Mouse (Mus musculus): Measurements from ENCODE around the gene Bphl. TPM values are rescaled to one million over a fixed set of nuclear protein-coding genes. Genes with fewer than 3 reads are reported as not detected.
"Not testable (repeated sequence)": the region's sequence is repeated elsewhere in the genome, so short reads cannot be mapped to it uniquely, and the experiment has no call there.

Gene Bphl
- polyA plus RNA-seq, 1 experiment = 70.8 TPM

GRCm38 (mm10) chr13:34081926-34082325, 44.5 kb downstream of the Bphl start:
- no peak for DNase-seq
- H3K4me1 ChIP-seq (ENCODE audit: control insufficient read depth, insufficient read depth, low read length) = peaks cover 2% of the 10 kb centered on the region
- H3K27me3 ChIP-seq (ENCODE audit: control insufficient read depth, insufficient read depth, low read length) = no peaks in the 10 kb centered on the region
- no peak for TF ChIP-seq CTCF (IDR thresholded peaks at IDR 0.05; ENCODE audit: borderline replicate concordance, insufficient read depth, low read depth, low read length)
- no peak for TF ChIP-seq POLR2A (IDR thresholded peaks at IDR 0.05; ENCODE audit: borderline replicate concordance, insufficient read depth, low read length)
- no peak overlapping the region for H3K27ac ChIP-seq (ENCODE audit: insufficient read depth, low read length)
- no peak overlapping the region for H3K4me3 ChIP-seq (replicated peaks; ENCODE audit: insufficient read depth, low read depth, low read length)
- WGBS = 57% methylated on average over 4 of the region's 4 CpGs

- H3K27ac ChIP-seq (ENCODE audit: insufficient read depth, low read length) = no peak overlapping the region
- H3K4me3 ChIP-seq (replicated peaks; ENCODE audit: insufficient read depth, low read depth, low read length) = no peak overlapping the region
Observed at GRCm38 (mm10) chr13:34084026-34084750, 46.8 kb downstream of the Bphl start.

GRCm38 (mm10) chr13:34087052-34087812, 49.8 kb downstream of the Bphl start:
- Histone ChIP-seq H3K4me3 (replicated peaks; ENCODE audit: insufficient read depth, low read depth, low read length) (no peak overlapping the region), H3K27ac (ENCODE audit: insufficient read depth, low read length) (no peak overlapping the region), H3K4me1 (ENCODE audit: control insufficient read depth, insufficient read depth, low read length) (peaks cover 10% of the 10 kb centered on the region), H3K27me3 (ENCODE audit: control insufficient read depth, insufficient read depth, low read length) (no peaks in the 10 kb centered on the region)
- peak in 1 of 2 experiments; percentile 36 for DNase-seq
- WGBS = 18% methylated on average over 7 of the region's 7 CpGs
- TF ChIP-seq CTCF (IDR thresholded peaks at IDR 0.05; ENCODE audit: borderline replicate concordance, insufficient read depth, low read depth, low read length) (no peak), POLR2A (IDR thresholded peaks at IDR 0.05; ENCODE audit: borderline replicate concordance, insufficient read depth, low read length) (no peak)

More at GRCm38 (mm10) chr13:34084026-34084750, 46.8 kb downstream of the Bphl start:
- DNase-seq = no peak
- H3K4me1 ChIP-seq (ENCODE audit: control insufficient read depth, insufficient read depth, low read length) = peaks cover 10% of the 10 kb centered on the region
- TF ChIP-seq POLR2A (IDR thresholded peaks at IDR 0.05; ENCODE audit: borderline replicate concordance, insufficient read depth, low read length) = no peak
- no peak for TF ChIP-seq CTCF (IDR thresholded peaks at IDR 0.05; ENCODE audit: borderline replicate concordance, insufficient read depth, low read depth, low read length)
- WGBS = 65% methylated on average over 9 of the region's 9 CpGs
- H3K27me3 ChIP-seq (ENCODE audit: control insufficient read depth, insufficient read depth, low read length) = no peaks in the 10 kb centered on the region

GRCm38 (mm10) chr13:34088201-34088649, 50.8 kb downstream of the Bphl start:
- H3K27me3 ChIP-seq (ENCODE audit: control insufficient read depth, insufficient read depth, low read length); H3K4me1 ChIP-seq (ENCODE audit: control insufficient read depth, insufficient read depth, low read length); DNase-seq; H3K27ac ChIP-seq (ENCODE audit: insufficient read depth, low read length); H3K4me3 ChIP-seq (replicated peaks; ENCODE audit: insufficient read depth, low read depth, low read length): not testable (repeated sequence)
- WGBS = 73% methylated on average over 5 of the region's 5 CpGs

GRCm38 (mm10) chr13:34088871-34089288, 51.5 kb downstream of the Bphl start:
- no peaks in the 10 kb centered on the region for H3K27me3 ChIP-seq (ENCODE audit: control insufficient read depth, insufficient read depth, low read length)
- H3K4me3 ChIP-seq (replicated peaks; ENCODE audit: insufficient read depth, low read depth, low read length) = no peak overlapping the region
- DNase-seq = no peak
- WGBS = 50% methylated on average over 7 of the region's 7 CpGs
- no peak for TF ChIP-seq CTCF (IDR thresholded peaks at IDR 0.05; ENCODE audit: borderline replicate concordance, insufficient read depth, low read depth, low read length)
- TF ChIP-seq POLR2A (IDR thresholded peaks at IDR 0.05; ENCODE audit: borderline replicate concordance, insufficient read depth, low read length) = no peak
- peaks cover 10% of the 10 kb centered on the region for H3K4me1 ChIP-seq (ENCODE audit: control insufficient read depth, insufficient read depth, low read length)
- H3K27ac ChIP-seq (ENCODE audit: insufficient read depth, low read length) = no peak overlapping the region

GRCm38 (mm10) chr13:34089358-34089757, 52.0 kb downstream of the Bphl start:
- WGBS = 72% methylated on average over 3 of the region's 3 CpGs
- no peak overlapping the region for H3K27ac ChIP-seq (ENCODE audit: insufficient read depth, low read length)
- no peak overlapping the region for H3K4me3 ChIP-seq (replicated peaks; ENCODE audit: insufficient read depth, low read depth, low read length)
- no peak for DNase-seq
- H3K4me1 ChIP-seq (ENCODE audit: control insufficient read depth, insufficient read depth, low read length) = peaks cover 10% of the 10 kb centered on the region
- no peaks in the 10 kb centered on the region for H3K27me3 ChIP-seq (ENCODE audit: control insufficient read depth, insufficient read depth, low read length)
- TF ChIP-seq CTCF (IDR thresholded peaks at IDR 0.05; ENCODE audit: borderline replicate concordance, insufficient read depth, low read depth, low read length) (no peak), POLR2A (IDR thresholded peaks at IDR 0.05; ENCODE audit: borderline replicate concordance, insufficient read depth, low read length) (no peak)

- H3K4me3 ChIP-seq (replicated peaks; ENCODE audit: insufficient read depth, low read depth, low read length) = no peak overlapping the region
- H3K4me1 ChIP-seq (ENCODE audit: control insufficient read depth, insufficient read depth, low read length) = no peaks in the 10 kb centered on the region
- H3K27ac ChIP-seq (ENCODE audit: insufficient read depth, low read length) = no peak overlapping the region
- H3K27me3 ChIP-seq (ENCODE audit: control insufficient read depth, insufficient read depth, low read length) = no peaks in the 10 kb centered on the region
- TF ChIP-seq POLR2A (IDR thresholded peaks at IDR 0.05; ENCODE audit: borderline replicate concordance, insufficient read depth, low read length) (no peak), CTCF (IDR thresholded peaks at IDR 0.05; ENCODE audit: borderline replicate concordance, insufficient read depth, low read depth, low read length) (no peak)
- WGBS = 23% methylated on average over 7 of the region's 7 CpGs
- DNase-seq = peak in 1 of 2 experiments; percentile 38
Observed at GRCm38 (mm10) chr13:34095542-34096435, 58.4 kb downstream of the Bphl start.
